17 mouse cellular contexts compared by ENCODE assay signal in genomic region chr16:13158153-13158670, GRCm38 (mm10). TPM values are rescaled to one million over a fixed set of nuclear protein-coding genes. Genes with fewer than 3 reads are reported as not detected.
A peak's percentile ranks its signal among the peaks of the same experiment; 100 is the strongest.
DNase-seq lines count a peak whose midpoint lies in the region; TF ChIP-seq lines count a peak whose summit lies in the region.
"Had no signal": no experiment of that assay in that cellular context is flagged by ENCODE, and none has a peak within 500 bp of the region (broad histone marks: within the 10 kb centered on the region; RNA-seq: fewer than 3 reads in every experiment).

No protein-coding gene starts in this region.

- H3K27ac ChIP-seq in layer of hippocampus, adult 2 months = peak overlapping the region; percentile 92
- H3K27ac ChIP-seq: forebrain, embryonic 12.5 days; hindbrain, embryonic 14.5 days; limb, embryonic 13.5 days; macrophage had no signal

- intact Hi-C loops in left cerebral cortex, postnatal 36 days (cut with DNase I) = loop anchor here (2.0 kb wide), 1 partner anchor 39 kb away; no protein-coding TSS in a partner anchor

- peak; percentile 62 for TF ChIP-seq CTCF in layer of hippocampus, adult 2 months (conservative IDR thresholded peaks at IDR 0.05)

- H3K4me3 ChIP-seq in layer of hippocampus, adult 2 months = no peak overlapping the region
- H3K4me3 ChIP-seq: forebrain, embryonic 12.5 days; limb, embryonic 13.5 days; stomach, embryonic 15.5 days had no signal

- DNase-seq in adrenal gland, adult 2 months = peak; percentile 0
- DNase-seq in adrenal gland, postnatal 4 days (ENCODE audit: low spot score in 2 of 2) = no peak
- no peak for DNase-seq in layer of hippocampus, adult 2 months (ENCODE audit: low spot score in 2 of 2)
- DNase-seq in layer of hippocampus, adult 9-10 months (ENCODE audit: low spot score) = no peak
- peak; percentile 23 for DNase-seq in 416B (ENCODE audit: low read depth)
- DNase-seq in naive thymus-derived CD4-positive, alpha-beta T cell, adult 2 months (ENCODE audit: low read depth) = peak; percentile 44
- DNase-seq in left cerebral cortex, postnatal 36 days (ENCODE audit: low spot score in 2 of 2) = no peak
- DNase-seq in thymus, postnatal 25 days = no peak
- DNase-seq: B cell, adult 2 months; cerebellum, postnatal 14 days; gastrocnemius, postnatal 10 days; kidney, postnatal 10 days had no signal

RNA-seq across cellular contexts. Expression of gene Ercc4, which starts 48.7 kb away (rescaled TPM):
- 10 to 100 TPM; 12.0 to 19.1 TPM for total RNA-seq in adrenal gland, adult 2 months (2021)
- 16.5 and 17.2 TPM in 2 replicates for polyA plus RNA-seq in adrenal gland, adult 2 months (2012; rRNA removed)
- total RNA-seq in adrenal gland, postnatal 4 days (2021) = 10 to 100 TPM; 22.8 to 25.8 TPM
- 10 to 100 TPM; 26.5 to 27.2 TPM for total RNA-seq in layer of hippocampus, adult 2 months (2021)
- total RNA-seq in left cerebral cortex, postnatal 36 days (2021) = 10 to 100 TPM; 20.3 to 23.9 TPM

Comparison
In these comparisons a context has a peak if more than half of its experiments do, and no peak if none do; other contexts are left out.
1. DNase-seq: peak in adrenal gland, adult 2 months (single experiment), 416B (single experiment) and naive thymus-derived CD4-positive, alpha-beta T cell, adult 2 months (single experiment); none in adrenal gland, postnatal 4 days (0 of 2), layer of hippocampus, adult 2 months (0 of 2), layer of hippocampus, adult 9-10 months (single experiment), left cerebral cortex, postnatal 36 days (0 of 2) and thymus, postnatal 25 days (single experiment).